Mouse (Mus musculus) hematopoietic stem cell, adult 5-6 weeks (primary cell): ENCODE results near the gene Spata33. TPM values are rescaled to one million over a fixed set of nuclear protein-coding genes. Genes with fewer than 3 reads are reported as not detected.
A peak's percentile ranks its signal among the peaks of the same experiment; 100 is the strongest.
"Not testable (repeated sequence)": the region's sequence is repeated elsewhere in the genome, so short reads cannot be mapped to it uniquely, and the experiment has no call there.

Experiments used
- ATAC-seq, 2 experiments: fragments of 125-278 bp in 1 of 2; replicated peaks in 1 of 2; 2 replicates each; pipeline ENCODE4 v1.8.0; 2016 to 2017; ENCODE audit warnings: inconsistent platforms in 2 of 2, mild to moderate bottlenecking in 2 of 2, moderate number of reproducible peaks in 2 of 2, low read depth in 1 of 2, moderate TSS enrichment in 1 of 2; ENCODE audit not compliant: low FRiP score in 2 of 2, poor library complexity in 2 of 2, severe bottlenecking in 2 of 2, insufficient read depth in 1 of 2, low TSS enrichment in 1 of 2
- total RNA-seq: library from RNA; stranded (forward); fragments of 172-1452, 232-1000 nt; gene quantifications from 2 replicates; pipeline ENCODE4 v1.2.3, GENCODE M21; 2017

Spata33 gene
- total RNA-seq, 1 experiment from 2014 or later = not detected

DNA sequence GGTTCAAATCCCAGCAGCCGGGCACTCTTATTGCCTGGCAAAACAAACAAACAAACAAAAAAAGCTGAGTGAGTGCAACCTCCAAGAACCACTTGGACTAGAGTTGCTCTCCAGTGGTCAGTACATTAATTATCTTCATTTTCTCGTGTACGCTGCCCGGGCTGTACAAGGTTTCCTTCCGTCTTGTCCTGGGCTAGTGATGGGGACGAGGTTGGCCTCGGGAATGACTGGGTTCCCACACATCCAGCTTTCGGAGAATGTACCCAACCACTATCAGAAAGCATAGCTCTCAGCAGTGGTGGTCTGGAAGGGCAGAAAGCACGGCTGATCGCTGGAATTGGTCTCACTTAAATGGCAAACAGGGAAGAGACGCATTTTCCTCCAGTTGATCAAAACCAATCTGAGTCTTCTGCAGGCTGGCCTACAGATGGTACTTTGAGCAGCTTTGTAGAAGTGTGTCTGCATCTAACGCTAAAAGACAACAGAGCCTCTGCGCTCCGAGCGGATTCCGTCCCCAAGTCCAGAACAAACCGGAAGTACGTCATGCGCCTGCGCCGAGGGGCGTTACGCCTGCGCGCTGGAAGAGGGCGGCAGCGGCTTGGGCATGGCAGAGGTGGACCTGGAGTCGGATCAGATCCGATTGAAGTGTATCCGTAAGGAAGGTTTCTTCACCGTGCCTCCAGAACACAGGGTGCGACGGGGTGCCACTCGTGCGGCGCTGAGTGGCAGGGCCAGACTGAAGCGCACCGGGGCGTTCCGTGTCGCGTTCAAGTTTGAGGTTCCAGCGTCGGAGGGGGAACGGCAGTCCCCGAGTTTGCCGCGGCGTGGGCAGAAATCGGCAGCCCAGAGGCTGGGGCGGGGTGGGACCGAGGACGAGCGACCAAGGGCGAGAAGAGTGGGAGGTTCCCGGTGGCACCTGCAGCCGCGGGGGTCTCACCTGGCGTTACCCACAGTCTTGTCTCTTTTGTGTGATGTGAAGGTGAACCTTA is 11.9 kb downstream of the Spata33 start, which contains the start of gene Cdk10:
Cdk10 (plus strand) TSS at position 565 of the 989 bp plus-strand sequence.
- ATAC-seq = peak; percentile 82 to 94

DNA sequence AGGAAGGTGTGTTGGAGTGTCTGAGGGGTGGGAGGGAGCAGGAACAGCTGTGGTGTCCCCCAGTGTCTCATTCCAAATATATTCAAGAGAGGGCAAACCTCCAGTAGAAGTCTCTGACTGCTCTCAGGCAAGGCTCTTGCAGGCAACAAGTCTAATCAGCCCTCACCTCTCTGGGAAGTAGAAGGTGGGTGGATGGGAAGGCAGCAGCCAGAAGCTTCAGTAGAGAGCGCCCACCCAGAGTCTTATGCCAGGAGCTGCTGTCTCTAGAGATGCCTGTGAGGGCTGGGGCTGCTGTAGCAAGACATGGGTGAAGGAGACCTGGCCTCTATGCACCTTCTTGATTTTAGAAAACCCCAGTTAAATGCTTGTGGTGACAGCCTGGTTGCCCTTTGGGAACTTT is 15.8 kb downstream of the Spata33 start:
- no peak for ATAC-seq

DNA sequence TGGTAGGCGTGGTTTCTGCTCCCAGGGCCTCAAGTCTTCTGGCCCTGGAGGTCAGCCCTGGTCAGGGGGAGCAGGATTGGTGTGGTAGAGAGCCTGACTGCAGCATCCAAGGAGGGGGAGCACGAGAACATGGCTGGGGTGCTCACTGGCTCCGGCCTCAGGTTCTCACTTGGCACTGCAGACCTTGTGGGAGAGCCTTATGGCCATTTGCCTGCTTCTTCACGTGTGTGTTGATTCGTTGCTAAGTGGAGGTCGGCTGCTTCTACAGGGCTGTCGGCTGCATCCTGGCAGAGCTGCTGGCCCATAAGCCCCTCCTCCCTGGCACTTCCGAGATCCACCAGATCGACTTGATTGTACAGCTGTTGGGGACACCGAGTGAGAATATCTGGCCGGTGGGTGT is 17.7 kb downstream of the Spata33 start:
- not testable (repeated sequence) for ATAC-seq

DNA sequence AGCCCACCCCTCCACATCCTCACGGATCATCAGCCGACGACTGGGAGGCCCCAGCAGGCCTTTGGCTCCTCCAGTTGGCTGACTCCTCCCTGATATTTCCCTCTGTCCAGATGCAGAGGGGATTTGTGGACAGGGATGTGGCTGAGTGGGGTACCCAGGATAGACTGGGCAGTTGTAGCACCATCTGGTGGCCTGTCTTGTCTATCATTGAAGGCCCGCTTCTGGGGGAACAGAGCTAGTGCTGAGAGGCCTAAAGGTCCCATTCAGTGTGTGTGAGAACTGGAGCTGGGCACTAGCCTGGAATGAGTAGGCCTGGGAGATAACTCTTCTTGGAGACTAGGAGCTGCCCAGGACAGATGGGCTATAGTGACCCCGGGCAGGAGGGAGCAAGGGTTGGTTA is 19.1 kb downstream of the Spata33 start:
- ATAC-seq = no peak

GRCm38 (mm10) chr8:123232553-123232952 is 19.9 kb downstream of the Spata33 start:
- ATAC-seq = no peak

DNA sequence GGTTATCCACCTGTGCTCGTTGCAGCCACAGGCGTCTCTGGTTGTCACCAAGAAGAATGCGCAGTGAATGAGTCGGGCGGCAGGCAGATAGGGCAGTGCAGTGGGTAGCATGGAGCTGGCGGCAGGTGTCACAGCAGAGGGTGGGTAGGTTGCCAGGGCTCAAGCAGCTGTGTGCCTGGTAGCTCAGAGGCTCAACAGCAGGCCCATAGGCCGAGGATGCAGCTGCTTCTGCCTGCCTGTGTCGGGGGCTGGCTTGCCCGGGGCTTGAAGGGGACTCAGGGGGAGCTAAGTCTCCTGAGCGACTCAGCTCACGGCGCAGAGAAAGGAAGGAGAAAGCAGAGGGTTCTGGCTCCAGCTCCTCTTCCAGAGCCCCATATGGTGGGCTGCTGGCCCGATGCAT is 20.7 kb downstream of the Spata33 start:
- no peak for ATAC-seq

GRCm38 (mm10) chr8:123233760-123234159 is 21.1 kb downstream of the Spata33 start:
- ATAC-seq = no peak

GRCm38 (mm10) chr8:123234918-123235519 is 22.4 kb downstream of the Spata33 start:
- no peak for ATAC-seq

DNA sequence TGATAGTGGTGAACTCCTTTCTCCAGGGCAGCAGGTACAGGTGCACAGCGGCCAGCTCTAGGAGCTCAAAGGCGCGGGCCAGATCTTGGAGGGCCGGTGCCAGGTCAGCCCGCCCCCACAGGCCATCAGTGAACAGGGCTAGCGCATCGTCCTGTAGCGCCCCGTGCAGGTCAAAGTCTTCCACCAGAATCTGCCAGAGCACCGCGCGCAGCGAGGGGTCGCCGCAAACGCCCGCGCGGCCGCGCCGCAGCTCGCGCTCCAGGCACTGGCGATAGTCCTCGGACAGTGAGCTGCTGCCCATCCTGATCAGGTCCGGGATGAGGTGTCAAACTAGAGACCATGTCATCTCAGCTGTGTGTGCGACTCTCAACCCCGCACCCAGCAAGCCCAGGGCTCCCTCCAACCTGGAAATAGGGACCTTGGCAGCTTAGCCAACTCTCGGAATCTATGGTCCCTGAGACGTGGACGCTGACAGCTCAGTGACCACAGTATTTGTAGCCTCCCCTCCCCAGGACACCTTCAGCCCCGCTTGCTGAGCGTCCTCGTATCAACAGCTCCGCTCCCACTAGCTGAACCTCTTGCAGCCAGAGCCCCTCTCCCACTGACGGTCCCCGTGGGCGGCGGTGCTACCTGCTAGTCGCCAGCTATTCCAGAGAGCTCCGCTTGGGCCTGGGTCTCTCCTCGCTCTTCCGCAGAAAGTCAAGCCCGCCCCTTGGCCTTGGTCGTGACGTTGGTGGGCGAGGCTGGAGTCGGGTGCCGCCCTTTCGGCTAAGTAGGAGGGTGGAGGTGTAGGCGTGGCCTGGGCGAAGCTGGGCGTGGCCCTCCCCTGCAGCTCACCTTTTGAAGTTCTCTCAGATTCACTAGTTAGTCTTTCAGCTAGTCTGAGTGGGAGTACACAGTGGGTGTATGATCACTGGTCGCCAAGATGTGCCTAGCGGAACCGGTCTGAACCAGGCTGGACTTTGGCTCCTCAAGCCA is 23.2 kb downstream of the Spata33 start, which contains the start of gene Spata2l:
Spata2l (minus strand) TSS at position 714 of the 978 bp plus-strand sequence.
- ATAC-seq = peak; percentile 95 to 96

DNA sequence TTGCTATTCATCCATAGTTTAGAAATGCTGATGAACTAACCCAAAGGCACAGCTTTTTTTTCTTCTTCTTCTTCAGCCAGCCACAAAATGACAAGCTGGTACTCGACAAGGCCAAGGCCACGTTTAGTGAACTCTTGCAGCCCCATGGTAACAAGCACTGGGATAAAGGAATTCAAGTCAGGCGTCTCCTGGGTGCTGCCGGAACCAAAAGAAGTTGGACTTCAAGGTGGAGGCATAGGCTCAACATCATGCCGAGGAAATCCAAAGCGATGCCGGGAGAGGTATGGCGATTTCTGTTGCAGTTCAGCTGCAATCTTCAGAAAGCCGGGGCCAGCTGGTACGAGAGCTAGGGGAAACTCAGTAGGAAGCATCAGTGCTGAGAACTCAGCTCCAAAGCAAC is 26.8 kb downstream of the Spata33 start:
- no peak for ATAC-seq

DNA sequence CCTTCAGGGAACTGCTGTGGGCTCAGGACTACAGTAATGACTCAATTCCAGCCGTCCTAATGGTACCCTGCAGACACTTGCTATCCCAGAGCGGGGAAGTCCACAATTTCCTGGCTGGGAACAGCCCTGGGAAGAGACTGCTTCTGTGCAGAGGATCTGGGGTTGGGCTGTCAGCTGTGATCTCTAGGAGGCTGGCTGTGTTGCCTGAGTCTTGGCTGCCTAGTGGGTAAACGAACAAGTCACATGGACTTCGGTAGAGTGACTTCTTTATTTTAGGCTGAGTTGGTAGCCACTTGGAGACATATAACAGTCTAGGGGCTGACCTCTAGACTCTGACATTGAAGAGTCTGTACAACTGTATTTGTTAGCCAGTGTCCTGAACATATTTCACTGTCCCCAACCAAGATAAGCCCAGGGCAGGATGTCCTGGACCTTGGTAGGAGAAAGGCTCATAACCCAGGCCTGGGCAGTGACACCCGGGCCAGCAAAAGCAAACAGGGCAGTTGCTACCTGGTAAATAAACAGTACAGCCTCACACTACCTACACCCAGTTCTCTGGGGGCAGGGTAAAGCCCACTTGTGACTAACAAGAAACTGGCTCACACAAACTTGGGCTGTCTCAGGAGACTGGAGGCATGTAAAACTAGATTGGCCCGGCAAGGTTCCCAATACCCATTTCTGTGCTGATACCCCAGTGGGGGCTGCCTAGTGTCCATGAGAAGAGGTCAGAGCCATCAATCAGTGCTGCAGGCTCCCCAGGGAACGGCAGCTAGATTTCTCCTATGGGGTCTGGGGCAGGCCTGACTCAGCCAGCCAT is 29.7 kb downstream of the Spata33 start:
- ATAC-seq = no peak

GRCm38 (mm10) chr8:123243053-123243452 is 30.4 kb downstream of the Spata33 start:
- ATAC-seq = no peak

DNA sequence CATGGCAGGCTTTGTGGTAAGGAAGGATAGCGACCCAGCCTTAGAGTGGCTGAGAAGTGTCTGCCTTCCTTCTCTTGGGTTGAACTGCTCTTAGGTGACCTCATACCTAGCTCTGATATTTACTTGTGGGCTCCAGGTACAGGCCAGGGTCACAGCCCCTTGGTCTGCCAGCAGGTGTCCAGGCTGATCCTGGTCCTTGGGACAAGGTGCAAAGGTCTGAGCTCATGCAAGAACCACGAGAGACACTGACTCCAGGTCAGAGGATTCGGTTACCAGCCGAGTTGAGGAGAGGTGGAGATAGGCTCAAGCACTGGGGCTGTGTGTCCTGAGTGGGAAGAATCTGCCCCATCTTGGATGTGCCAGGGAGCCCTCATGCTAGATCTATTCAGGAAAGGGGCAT is 31.8 kb downstream of the Spata33 start:
- ATAC-seq = no peak

DNA sequence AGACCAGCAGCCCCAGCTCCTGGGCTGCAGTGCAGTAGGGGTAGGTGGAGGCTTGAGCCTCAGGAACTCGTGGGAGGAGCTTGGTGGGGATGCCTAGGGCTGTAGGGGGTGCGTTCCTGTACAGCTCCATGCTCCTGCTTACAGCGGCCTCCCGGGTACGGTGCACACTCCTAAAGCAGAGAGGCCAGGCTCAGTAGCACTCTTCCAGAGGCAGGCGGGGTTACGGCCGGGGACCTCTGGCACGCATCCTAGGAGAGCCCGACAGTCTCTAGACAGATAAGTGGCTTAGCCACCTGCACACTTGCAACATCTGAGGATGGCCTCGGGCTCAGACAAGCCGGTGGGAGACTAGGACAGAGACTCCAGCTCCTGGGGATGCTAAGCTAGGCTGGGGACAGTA is 32.9 kb downstream of the Spata33 start:
- no peak for ATAC-seq

- ATAC-seq = no peak
These were observed 35.1 kb downstream of the Spata33 start for GRCm38 (mm10) chr8:123247748-123248147.

- no peak for ATAC-seq
These were observed 36.0 kb downstream of the Spata33 start for GRCm38 (mm10) chr8:123248596-123248995.

DNA sequence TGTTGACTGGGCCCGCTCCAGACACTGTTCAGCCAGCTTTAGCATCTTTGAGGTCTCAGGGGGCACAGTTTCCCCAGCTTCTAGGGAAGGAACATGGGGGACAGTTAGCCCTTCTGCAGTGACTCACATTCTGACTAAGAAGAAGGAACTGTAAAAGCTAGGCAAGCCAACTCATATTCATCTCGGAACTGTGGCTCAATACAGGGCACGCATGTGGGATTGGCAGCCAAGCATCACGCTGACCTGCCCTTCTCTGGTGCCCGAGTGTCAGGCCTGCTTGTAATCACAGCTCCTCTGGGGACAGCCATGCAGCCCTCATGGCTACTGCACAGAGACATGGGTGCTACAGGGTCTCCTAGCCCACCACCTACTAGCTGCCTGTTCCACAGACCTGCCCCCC is 38.3 kb downstream of the Spata33 start:
- ATAC-seq = no peak
